Mouse (Mus musculus): ENCODE measurements around the gene Nptxr. TPM values are rescaled to one million over a fixed set of nuclear protein-coding genes. Genes with fewer than 3 reads are reported as not detected.
A peak's percentile ranks its signal among the peaks of the same experiment; 100 is the strongest.

Nptxr gene
- total RNA-seq, 2 experiments from 2014 or later = not detected

DNA sequence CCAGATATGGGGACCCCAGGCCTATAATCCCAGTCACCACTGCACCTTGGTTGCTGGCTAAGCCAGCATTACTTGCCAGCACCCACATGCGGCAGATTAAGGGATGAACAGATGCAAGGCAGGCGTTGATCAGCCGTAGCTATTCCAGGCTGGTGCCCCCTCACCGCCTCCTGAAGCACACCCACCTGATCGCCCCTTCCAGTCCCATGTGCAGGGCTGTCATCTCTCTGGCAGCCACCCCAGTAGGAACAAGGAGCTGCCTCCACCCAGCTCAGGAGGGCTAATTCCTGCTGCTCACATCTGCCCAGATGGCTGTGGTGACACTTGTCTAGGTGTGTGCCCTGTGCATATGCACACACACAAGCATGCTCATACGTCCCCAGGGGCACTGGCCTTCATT, 43.6 kb downstream of the Nptxr start:
- ATAC-seq (replicated peaks; ENCODE audit: low FRiP score, low TSS enrichment, poor library complexity, severe bottlenecking) = no peak

DNA sequence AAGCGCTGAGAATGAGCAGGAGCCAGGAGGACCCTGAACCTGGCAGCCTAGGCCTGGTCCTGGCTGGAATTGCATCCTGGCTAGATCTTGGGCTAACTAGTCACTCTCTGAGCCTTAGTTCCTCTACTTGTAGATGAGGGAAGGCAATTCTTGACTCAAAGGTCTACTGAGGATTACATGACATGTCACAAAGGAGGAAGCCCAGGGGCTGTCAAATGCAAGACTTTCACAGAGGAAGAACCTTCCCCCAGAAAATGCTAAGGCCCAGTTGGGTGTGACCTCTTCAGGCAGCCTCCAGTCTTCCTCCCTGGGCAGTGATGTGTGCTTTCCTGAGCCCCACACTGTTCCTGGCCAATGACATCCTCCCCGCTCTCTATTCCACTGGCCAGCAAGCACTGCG, 47.4 kb downstream of the Nptxr start:
- ATAC-seq (replicated peaks; ENCODE audit: low FRiP score, low TSS enrichment, poor library complexity, severe bottlenecking) = no peak

- ATAC-seq (replicated peaks; ENCODE audit: low FRiP score, low TSS enrichment, poor library complexity, severe bottlenecking) = no peak
Measured at GRCm38 (mm10) chr15:79755977-79756625, 48.5 kb downstream of the Nptxr start.

- ATAC-seq (replicated peaks; ENCODE audit: low FRiP score, low TSS enrichment, poor library complexity, severe bottlenecking) = no peak
Measured at GRCm38 (mm10) chr15:79755176-79755575, 49.4 kb downstream of the Nptxr start.

- ATAC-seq (replicated peaks; ENCODE audit: low FRiP score, low TSS enrichment, poor library complexity, severe bottlenecking) = no peak
Measured at GRCm38 (mm10) chr15:79753873-79754272, 50.7 kb downstream of the Nptxr start.

DNA sequence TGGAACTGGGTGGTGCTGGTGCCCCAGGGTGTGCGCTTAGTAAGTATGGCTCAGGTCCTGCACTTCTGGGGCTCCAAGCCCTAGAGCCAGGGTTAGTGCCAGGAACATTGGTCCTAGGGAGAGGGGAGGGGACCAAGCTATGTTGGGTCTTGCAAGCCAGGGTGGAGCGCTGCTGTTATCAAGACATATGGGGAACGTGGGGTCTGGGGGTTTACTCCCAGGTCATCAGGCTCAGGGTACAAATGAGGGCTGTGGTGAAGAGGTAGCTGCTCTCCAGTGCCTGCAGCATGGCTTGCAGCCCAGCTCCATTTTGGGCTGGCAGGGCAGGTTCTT, 51.2 kb downstream of the Nptxr start:
- no peak; the same call in 1 of the 2 replicates for ATAC-seq (replicated peaks; ENCODE audit: low FRiP score, low TSS enrichment, poor library complexity, severe bottlenecking)

DNA sequence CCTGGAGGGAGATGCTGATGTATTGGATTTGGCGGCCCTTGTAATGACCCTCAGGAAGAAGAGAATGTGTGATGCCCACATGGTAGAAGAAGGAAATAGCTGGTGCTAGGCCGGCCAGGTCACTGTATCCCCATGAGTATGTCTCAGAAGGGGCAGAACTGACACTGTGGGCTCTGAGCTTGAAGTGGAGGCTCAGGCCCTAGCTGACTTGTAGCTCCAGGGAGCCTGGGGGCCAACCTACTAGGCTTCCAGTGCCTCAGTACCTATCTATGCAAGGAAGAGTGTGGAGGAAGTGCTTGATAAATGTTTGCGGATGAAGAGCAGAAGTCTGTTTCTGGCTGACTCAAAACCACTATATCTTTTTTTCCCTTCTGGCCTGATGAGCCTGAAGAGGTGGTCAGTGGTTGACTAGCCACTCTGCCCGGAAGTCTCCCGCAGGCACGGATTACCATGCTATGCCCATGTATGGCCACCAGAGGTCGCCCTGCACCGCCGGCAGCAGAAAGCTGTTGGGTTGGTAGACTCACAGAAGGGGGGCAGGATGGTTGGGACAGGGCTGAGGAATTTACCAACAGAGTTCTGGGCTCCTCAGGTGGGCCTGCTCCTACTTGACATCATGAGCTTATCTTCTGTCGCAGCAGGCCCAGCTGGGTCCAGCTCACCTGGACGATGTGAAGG, 51.7 kb downstream of the Nptxr start:
- peak; percentile 80 for ATAC-seq (replicated peaks; ENCODE audit: low FRiP score, low TSS enrichment, poor library complexity, severe bottlenecking)

DNA sequence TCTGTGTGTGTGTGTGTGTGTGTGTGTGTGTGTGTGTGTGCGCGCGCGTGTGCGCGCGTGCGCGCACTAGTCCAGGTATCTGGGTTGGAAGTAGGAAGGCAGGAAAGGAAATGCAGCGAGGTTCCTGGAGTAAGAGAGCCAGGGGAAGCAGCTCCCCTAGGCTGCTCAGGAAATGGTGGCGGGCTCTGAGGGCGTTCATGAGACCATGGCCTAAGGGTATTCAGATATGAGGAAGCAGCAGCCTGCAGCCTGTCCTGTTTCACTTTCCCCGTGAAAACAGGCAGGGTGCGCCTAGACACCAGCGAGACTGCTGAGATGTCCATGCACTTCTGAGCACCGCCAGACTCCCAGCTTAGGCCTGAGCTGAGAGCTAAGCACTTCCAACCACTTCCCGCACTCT, 52.8 kb downstream of the Nptxr start:
- no peak for ATAC-seq (replicated peaks; ENCODE audit: low FRiP score, low TSS enrichment, poor library complexity, severe bottlenecking)

DNA sequence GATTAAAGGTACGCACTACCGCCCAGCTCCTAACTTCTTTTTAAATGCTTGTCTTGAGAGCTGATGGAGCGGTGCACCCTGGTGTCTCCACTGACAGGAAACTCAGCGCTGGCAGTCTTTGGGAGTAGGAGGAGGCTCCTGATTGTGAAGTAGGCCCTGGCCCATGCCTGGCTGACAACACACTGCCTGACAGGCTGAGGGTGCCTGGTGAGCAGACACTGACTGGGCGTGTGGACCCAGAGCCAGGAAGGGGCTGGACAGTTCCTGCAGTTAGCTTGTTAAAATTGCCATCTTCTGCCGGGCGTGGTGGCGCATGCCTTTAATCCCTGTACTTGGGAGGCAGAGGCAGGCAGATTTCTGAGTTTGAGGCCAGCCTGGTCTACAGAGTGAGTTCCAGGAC, 54.3 kb downstream of the Nptxr start:
- no peak for ATAC-seq (replicated peaks; ENCODE audit: low FRiP score, low TSS enrichment, poor library complexity, severe bottlenecking)

- no peak for ATAC-seq (replicated peaks; ENCODE audit: low FRiP score, low TSS enrichment, poor library complexity, severe bottlenecking)
Measured at GRCm38 (mm10) chr15:79749162-79749561, 55.4 kb downstream of the Nptxr start.

GRCm38 (mm10) chr15:79747998-79748397, 56.6 kb downstream of the Nptxr start:
- ATAC-seq (replicated peaks; ENCODE audit: low FRiP score, low TSS enrichment, poor library complexity, severe bottlenecking) = peak; percentile 51

DNA sequence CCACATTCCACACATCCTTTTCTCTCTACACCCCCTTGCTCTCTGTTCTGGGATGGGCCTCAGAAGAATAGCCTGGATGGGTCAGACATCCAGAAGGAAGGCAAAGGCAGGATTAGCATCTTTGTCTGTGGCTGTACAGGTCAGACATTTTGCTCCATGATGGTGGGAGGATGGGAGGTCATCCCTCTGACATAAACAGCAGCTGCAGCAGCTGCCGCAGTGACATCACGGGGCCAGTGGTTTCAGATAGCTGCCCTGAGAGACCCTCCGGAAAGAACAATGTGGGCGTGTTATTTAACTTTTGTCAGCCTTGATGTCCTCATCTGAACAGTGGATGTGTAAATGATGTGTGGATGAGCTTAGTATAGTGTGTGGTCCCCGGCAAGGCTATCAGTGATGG, 58.7 kb downstream of the Nptxr start:
- no peak for ATAC-seq (replicated peaks; ENCODE audit: low FRiP score, low TSS enrichment, poor library complexity, severe bottlenecking)

GRCm38 (mm10) chr15:79745312-79745711, 59.3 kb downstream of the Nptxr start:
- no peak for ATAC-seq (replicated peaks; ENCODE audit: low FRiP score, low TSS enrichment, poor library complexity, severe bottlenecking)

GRCm38 (mm10) chr15:79744742-79745141, 59.8 kb downstream of the Nptxr start:
- ATAC-seq (replicated peaks; ENCODE audit: low FRiP score, low TSS enrichment, poor library complexity, severe bottlenecking) = no peak

DNA sequence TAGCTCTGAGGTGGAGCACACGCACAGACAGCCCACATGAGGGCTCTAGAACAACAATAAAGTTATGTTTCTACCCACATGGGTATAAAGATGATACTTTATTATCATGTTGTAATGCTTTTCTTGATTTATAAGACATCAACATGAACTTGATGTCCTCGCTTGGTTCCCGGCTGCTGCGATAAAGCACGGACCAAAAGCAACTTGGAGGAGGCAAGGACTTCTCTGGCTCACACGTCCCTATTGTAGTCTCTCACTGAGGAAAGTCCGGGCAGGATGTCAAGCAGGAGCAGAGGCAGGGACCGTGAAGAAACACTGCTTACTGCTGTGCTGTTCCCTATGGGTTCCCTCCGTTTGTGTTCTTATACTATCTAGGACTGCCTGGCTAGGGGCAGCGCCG, 60.6 kb downstream of the Nptxr start:
- no peak for ATAC-seq (replicated peaks; ENCODE audit: low FRiP score, low TSS enrichment, poor library complexity, severe bottlenecking)

DNA sequence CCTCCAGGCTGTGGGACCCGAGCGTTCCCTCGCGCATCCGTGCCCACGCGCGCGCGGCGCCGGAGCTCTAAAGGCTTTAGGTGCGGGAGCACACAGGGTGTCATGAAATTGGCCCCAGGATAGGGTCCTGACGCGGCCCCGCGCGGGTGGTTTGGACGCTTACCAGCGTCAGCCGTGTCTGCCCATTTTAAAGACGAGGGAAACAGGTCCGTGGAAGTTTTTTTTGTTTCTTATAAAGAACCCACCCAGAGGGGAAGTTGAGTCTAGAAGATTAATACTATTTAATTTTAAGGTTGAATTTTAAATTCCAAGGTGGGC, 61.9 kb downstream of the Nptxr start:
- ATAC-seq (replicated peaks; ENCODE audit: low FRiP score, low TSS enrichment, poor library complexity, severe bottlenecking) = no peak

DNA sequence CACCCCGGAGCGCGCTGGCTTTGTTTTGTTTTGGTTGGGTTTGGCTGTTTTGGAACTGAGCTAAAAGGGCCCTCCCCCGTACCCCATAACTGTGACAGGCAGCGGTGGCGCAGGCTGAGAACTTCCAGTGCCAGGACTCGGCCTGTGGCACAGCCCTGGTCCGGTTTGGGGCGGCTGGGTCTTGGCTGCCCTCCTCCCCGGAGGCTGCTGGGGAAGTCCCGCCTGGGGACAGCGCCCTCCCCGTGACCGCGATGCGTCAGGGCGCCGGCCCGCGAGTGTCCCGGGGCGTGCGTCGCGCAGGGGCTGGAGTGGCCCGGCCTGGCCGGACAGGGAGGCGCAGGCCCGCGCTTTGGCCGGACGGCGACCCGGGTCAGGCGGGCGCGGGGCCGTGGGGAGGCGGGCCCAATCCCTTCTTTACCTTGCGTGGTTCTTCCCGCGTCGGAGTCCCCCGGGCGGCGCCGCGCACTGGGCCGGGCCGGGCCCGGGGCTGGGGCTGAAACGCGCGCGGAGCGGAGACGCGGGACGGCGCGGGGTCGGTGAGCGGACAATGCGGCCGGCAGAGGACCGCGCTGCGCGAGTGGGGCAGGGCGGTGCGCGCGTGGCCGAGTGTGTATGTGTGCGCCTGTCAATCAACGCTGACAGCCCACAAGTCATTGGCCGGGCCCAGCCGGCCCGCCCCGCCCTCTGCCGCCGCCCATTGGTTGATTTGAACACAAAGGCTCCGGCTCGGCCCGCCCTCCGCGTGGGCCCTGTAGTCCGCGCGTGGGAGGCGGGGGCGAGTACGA, 62.5 kb downstream of the Nptxr start, which contains the start of gene Sun2:
TSS of gene Sun2 (minus strand) at position 616 of the 785 bp plus-strand sequence.
- ATAC-seq (replicated peaks; ENCODE audit: low FRiP score, low TSS enrichment, poor library complexity, severe bottlenecking) = peak; percentile 55

DNA sequence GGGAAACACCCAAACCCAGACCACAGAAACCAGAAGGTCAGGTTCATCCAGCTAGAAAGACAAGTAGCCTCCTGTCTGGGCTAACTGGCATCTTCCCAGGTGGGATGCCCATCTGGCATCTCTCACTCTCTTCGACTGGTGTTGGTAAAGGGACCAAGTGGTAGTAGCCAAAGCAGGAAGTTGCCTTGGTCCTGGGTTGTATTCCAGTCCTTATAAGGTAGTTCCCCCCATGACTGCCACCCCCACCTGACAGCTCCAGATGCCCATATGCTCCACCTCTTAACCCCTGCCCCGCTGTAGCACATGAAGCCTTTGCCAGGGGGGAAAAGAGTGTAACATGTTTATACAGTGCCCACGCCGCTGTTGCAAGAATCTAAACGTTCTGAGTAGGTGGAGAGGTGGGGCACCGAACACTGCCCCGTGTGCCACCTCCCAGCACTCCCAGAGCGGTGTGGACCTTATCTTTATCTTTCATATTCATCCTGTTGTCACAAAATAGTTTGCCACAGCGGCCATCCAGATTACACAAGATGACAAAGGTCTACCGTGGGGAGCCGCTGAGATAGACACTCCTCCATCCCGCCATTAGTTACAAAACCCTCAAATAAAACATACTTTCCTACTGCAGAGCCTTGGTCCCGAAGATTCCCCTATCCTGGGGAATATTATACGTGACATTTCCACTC, 63.2 kb downstream of the Nptxr start:
- peak; percentile 9 for ATAC-seq (replicated peaks; ENCODE audit: low FRiP score, low TSS enrichment, poor library complexity, severe bottlenecking)

GRCm38 (mm10) chr15:79740739-79741138, 63.8 kb downstream of the Nptxr start:
- ATAC-seq (replicated peaks; ENCODE audit: low FRiP score, low TSS enrichment, poor library complexity, severe bottlenecking) = no peak
